In the genomic region with DNA sequence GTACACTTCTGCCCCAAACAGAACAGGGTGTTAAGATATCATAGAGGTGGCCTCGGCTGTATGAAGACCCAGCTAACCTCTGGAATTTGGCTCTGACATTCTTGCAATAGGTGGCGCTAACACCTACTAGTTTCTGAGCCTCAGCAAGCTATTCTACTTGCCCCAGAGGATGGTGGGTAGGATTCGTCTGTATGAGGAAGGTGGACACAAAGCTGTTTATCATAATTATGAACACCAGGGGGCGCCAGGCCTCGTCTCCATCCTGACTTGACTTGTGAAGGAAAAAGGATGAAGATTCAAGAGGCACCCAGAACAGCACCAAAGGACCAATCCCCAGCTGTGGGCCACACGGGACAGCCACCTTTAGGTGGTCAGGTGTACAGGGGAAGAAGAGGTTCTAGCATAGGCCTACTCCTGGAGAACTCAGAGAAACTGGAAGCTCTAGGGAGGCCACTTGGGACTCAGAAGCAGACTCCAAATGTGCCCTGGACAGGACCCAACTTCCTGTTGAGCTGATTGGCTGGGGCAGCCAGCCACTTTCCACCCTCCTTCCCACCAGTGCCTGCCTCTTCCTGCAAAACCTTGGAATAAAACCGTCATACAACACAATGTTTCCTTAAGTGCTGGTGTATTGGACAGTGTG, we compare ENCODE assay signal across 9 mouse cellular contexts. TPM values are rescaled to one million over a fixed set of nuclear protein-coding genes. Genes with fewer than 3 reads are reported as not detected.
DNase-seq lines count a peak whose midpoint lies in the region; ATAC-seq and TF ChIP-seq lines count a peak whose summit lies in the region.
"Had no signal": no experiment of that assay in that cellular context is flagged by ENCODE, and none has a peak within 500 bp of the region (broad histone marks: within the 10 kb centered on the region; RNA-seq: fewer than 3 reads in every experiment).

No protein-coding gene starts in this region.

- H3K9ac ChIP-seq in intestine, embryonic 14.5 days (ENCODE audit: low read length), result no peak overlapping the region
- no peak overlapping the region for H3K9ac ChIP-seq in intestine, embryonic 15.5 days
- H3K9ac ChIP-seq in heart, embryonic 16.5 days (ENCODE audit: low read length), result no peak overlapping the region
- H3K9ac ChIP-seq: liver, embryonic 15.5 days had no signal

- no peaks in the 10 kb centered on the region for H3K36me3 ChIP-seq in intestine, embryonic 14.5 days (ENCODE audit: control insufficient read depth, insufficient read depth, low read length)
- no peaks in the 10 kb centered on the region for H3K36me3 ChIP-seq in intestine, embryonic 15.5 days
- no peaks in the 10 kb centered on the region for H3K36me3 ChIP-seq in heart, embryonic 16.5 days (ENCODE audit: control insufficient read depth, insufficient read depth)
- H3K36me3 ChIP-seq in thymus, adult 2 months (ENCODE audit: control insufficient read depth, insufficient read depth, low read length), result no peaks in the 10 kb centered on the region
- H3K36me3 ChIP-seq: liver, embryonic 15.5 days had no signal

- no peaks in the 10 kb centered on the region for H3K4me1 ChIP-seq in intestine, embryonic 14.5 days (replicated peaks; ENCODE audit: control insufficient read depth, insufficient read depth, low read length)
- no peaks in the 10 kb centered on the region for H3K4me1 ChIP-seq in intestine, embryonic 15.5 days (replicated peaks)
- H3K4me1 ChIP-seq in heart, embryonic 16.5 days (ENCODE audit: control insufficient read depth, insufficient read depth, low read length), result no peaks in the 10 kb centered on the region
- no peaks in the 10 kb centered on the region for H3K4me1 ChIP-seq in thymus, adult 2 months (replicated peaks; ENCODE audit: control insufficient read depth, insufficient read depth, low read length)
- H3K4me1 ChIP-seq: liver, embryonic 15.5 days had no signal

- H3K27me3 ChIP-seq in intestine, embryonic 14.5 days (replicated peaks; ENCODE audit: control insufficient read depth, insufficient read depth, low read length), result no peaks in the 10 kb centered on the region
- 0 out of 2 replicates have a peak, but pooled peaks cover 2% of the 10 kb centered on the region for H3K27me3 ChIP-seq in intestine, embryonic 15.5 days (replicated peaks)
- no peaks in the 10 kb centered on the region for H3K27me3 ChIP-seq in heart, embryonic 16.5 days (ENCODE audit: control insufficient read depth, insufficient read depth, low read length)
- H3K27me3 ChIP-seq in thymus, adult 2 months (ENCODE audit: control insufficient read depth, insufficient read depth, low read length), result no peaks in the 10 kb centered on the region
- H3K27me3 ChIP-seq: liver, embryonic 15.5 days had no signal

- WGBS in intestine, embryonic 14.5 days, result 51% methylated on average over 7 of the region's 7 CpGs
- 50% methylated on average over 7 of the region's 7 CpGs for WGBS in intestine, embryonic 15.5 days
- 35% methylated on average over 7 of the region's 7 CpGs for WGBS in heart, embryonic 16.5 days
- 18% methylated on average over 7 of the region's 7 CpGs for WGBS in thymus, adult 2 months

- peak; percentile 34; the same call in 1 of the 2 replicates for TF ChIP-seq CTCF in thymus, adult 2 months (IDR thresholded peaks at IDR 0.05; ENCODE audit: borderline replicate concordance, control insufficient read depth, extremely low read depth, insufficient read depth, low read length, poor library complexity)

- DNase-seq in intestine, embryonic 14.5 days (ENCODE audit: low spot score), result peak; percentile 67
- peak; percentile 26 for DNase-seq in Muller cell, postnatal 12 days (ENCODE audit: inconsistent ontology term)
- DNase-seq in cerebellum, postnatal 25 days, result peak; percentile 29 to 44
- peak; percentile 52 to 59 for DNase-seq in left cerebral cortex, postnatal 14 days (ENCODE audit: low spot score in 2 of 2)
- DNase-seq in naive thymus-derived CD4-positive, alpha-beta T cell, adult 2 months (ENCODE audit: low read depth), result peak; percentile 88
- DNase-seq in thymus, adult 2 months, result peak; percentile 85

- ATAC-seq in intestine, embryonic 14.5 days (replicated peaks; ENCODE audit: low FRiP score, low TSS enrichment, low read depth), result no peak; the same call in 1 of the 2 replicates
- no peak; the same call in 1 of the 2 replicates for ATAC-seq in intestine, embryonic 15.5 days
- peak; percentile 37 for ATAC-seq in heart, embryonic 16.5 days (replicated peaks; ENCODE audit: extremely low read depth, insufficient read depth, low FRiP score)

- no peak overlapping the region for H3K27ac ChIP-seq in intestine, embryonic 14.5 days (ENCODE audit: low read depth)
- H3K27ac ChIP-seq in intestine, embryonic 15.5 days, result no peak overlapping the region
- no peak overlapping the region for H3K27ac ChIP-seq in heart, embryonic 16.5 days (ENCODE audit: low read length)
- H3K27ac ChIP-seq in thymus, adult 2 months (ENCODE audit: control insufficient read depth, insufficient read depth, low read length), result no peak overlapping the region
- H3K27ac ChIP-seq: liver, embryonic 15.5 days had no signal

- no peaks in the 10 kb centered on the region for H3K9me3 ChIP-seq in intestine, embryonic 14.5 days (ENCODE audit: control insufficient read depth, low read length)
- H3K9me3 ChIP-seq in intestine, embryonic 15.5 days, result no peaks in the 10 kb centered on the region
- H3K9me3 ChIP-seq in heart, embryonic 16.5 days (replicated peaks; ENCODE audit: control insufficient read depth, low read length), result no peaks in the 10 kb centered on the region
- H3K9me3 ChIP-seq: liver, embryonic 15.5 days had no signal

- intact Hi-C loops in left cerebral cortex, postnatal 14 days (cut with DNase I), result no loop called here

- no peak overlapping the region for H3K4me3 ChIP-seq in intestine, embryonic 14.5 days (ENCODE audit: low read depth, low read length)
- no peak overlapping the region for H3K4me3 ChIP-seq in intestine, embryonic 15.5 days (replicated peaks)
- no peak overlapping the region for H3K4me3 ChIP-seq in heart, embryonic 16.5 days (ENCODE audit: low read length)
- no peak overlapping the region for H3K4me3 ChIP-seq in thymus, adult 2 months (ENCODE audit: control insufficient read depth, insufficient read depth, low read length)
- H3K4me3 ChIP-seq: liver, embryonic 15.5 days had no signal

- no peak for TF ChIP-seq POLR2A in thymus, adult 2 months (IDR thresholded peaks at IDR 0.05; ENCODE audit: control insufficient read depth, extremely low read depth, insufficient read depth, low read length, poor library complexity)

- no peak overlapping the region for H3K4me2 ChIP-seq in intestine, embryonic 14.5 days (ENCODE audit: low read length)
- no peak overlapping the region for H3K4me2 ChIP-seq in intestine, embryonic 15.5 days (replicated peaks)
- H3K4me2 ChIP-seq in heart, embryonic 16.5 days (ENCODE audit: low read depth, low read length), result no peak overlapping the region
- H3K4me2 ChIP-seq: liver, embryonic 15.5 days had no signal

RNA-seq across cellular contexts. Expression of a gene that starts 32.3 kb away (rescaled TPM):
- 24.1 and 25.1 TPM in 2 replicates for polyA plus RNA-seq in intestine, embryonic 14.5 days (2014; fragmentation: Nextera tagmentation; extraction: Ambion mirVana)
- 15.2 and 15.4 TPM in 2 replicates for polyA plus RNA-seq in intestine, embryonic 15.5 days (2015; fragmentation: Nextera tagmentation; extraction: Ambion mirVana)
- 27.8 and 27.9 TPM in 2 replicates for polyA plus RNA-seq in heart, embryonic 16.5 days (2015; fragmentation: Nextera tagmentation; extraction: Ambion mirVana)
- total RNA-seq in left cerebral cortex, postnatal 14 days (2021), result 10 to 100 TPM; 58.0 to 82.8 TPM
- polyA plus RNA-seq in thymus, adult 2 months (2012; rRNA removed), result 6.1 and 7.5 TPM in 2 replicates

Comparison
In these comparisons a context has a peak if more than half of its experiments do, and no peak if none do; other contexts are left out.
1. DNase-seq: peak in every context shown above with its lines; median percentile 88 in naive thymus-derived CD4-positive, alpha-beta T cell, adult 2 months; 85 in thymus, adult 2 months; 67 in intestine, embryonic 14.5 days; 56 in left cerebral cortex, postnatal 14 days; 36 in cerebellum, postnatal 25 days; 26 in Muller cell, postnatal 12 days.